In genomic region chr1:194742901-194743422, GRCm38 (mm10) we compare ENCODE assay signal across 11 mouse cellular contexts.
DNase-seq lines count a peak whose midpoint lies in the region; ATAC-seq and TF ChIP-seq lines count a peak whose summit lies in the region.
"Had no signal": no experiment of that assay in that cellular context is flagged by ENCODE, and none has a peak within 500 bp of the region (broad histone marks: within the 10 kb centered on the region; RNA-seq: fewer than 3 reads in every experiment).

No protein-coding gene starts in this region.

- ATAC-seq in midbrain, embryonic 13.5 days, result no peak
- no peak for ATAC-seq in hindbrain, embryonic 16.5 days
- no peak for ATAC-seq in neural tube, embryonic 15.5 days (ENCODE audit: low FRiP score)
- ATAC-seq in liver, postnatal 0 days, result no peak
- ATAC-seq: intestine, postnatal 0 days had no signal

- 38% methylated on average over 2 of the region's 2 CpGs for WGBS in midbrain, embryonic 13.5 days
- 49% methylated on average over 2 of the region's 2 CpGs for WGBS in midbrain, embryonic 10.5 days
- WGBS in hindbrain, embryonic 16.5 days, result 34% methylated on average over 2 of the region's 2 CpGs
- 25% methylated on average over 2 of the region's 2 CpGs for WGBS in neural tube, embryonic 15.5 days
- WGBS in liver, postnatal 0 days (ENCODE audit: insufficient replicate concordance), result 56% methylated on average over 2 of the region's 2 CpGs

- no peaks in the 10 kb centered on the region for H3K9me3 ChIP-seq in midbrain, embryonic 13.5 days
- no peaks in the 10 kb centered on the region for H3K9me3 ChIP-seq in midbrain, embryonic 10.5 days (replicated peaks)
- H3K9me3 ChIP-seq in hindbrain, embryonic 16.5 days (ENCODE audit: control insufficient read depth, low read length), result no peaks in the 10 kb centered on the region
- H3K9me3 ChIP-seq in neural tube, embryonic 15.5 days (replicated peaks), result no peaks in the 10 kb centered on the region
- no peaks in the 10 kb centered on the region for H3K9me3 ChIP-seq in liver, postnatal 0 days (ENCODE audit: low read length)
- H3K9me3 ChIP-seq: limb, embryonic 13.5 days had no signal

- no peak overlapping the region for H3K9ac ChIP-seq in midbrain, embryonic 13.5 days (replicated peaks)
- no peak overlapping the region for H3K9ac ChIP-seq in hindbrain, embryonic 16.5 days (ENCODE audit: low read depth, low read length)
- no peak overlapping the region for H3K9ac ChIP-seq in neural tube, embryonic 15.5 days (replicated peaks)
- no peak overlapping the region for H3K9ac ChIP-seq in liver, postnatal 0 days (replicated peaks)
- H3K9ac ChIP-seq: limb, embryonic 13.5 days had no signal

- no peak overlapping the region for H3K4me3 ChIP-seq in midbrain, embryonic 13.5 days (replicated peaks)
- H3K4me3 ChIP-seq in midbrain, embryonic 10.5 days, result no peak overlapping the region
- no peak overlapping the region for H3K4me3 ChIP-seq in hindbrain, embryonic 16.5 days (ENCODE audit: low read length)
- H3K4me3 ChIP-seq in neural tube, embryonic 15.5 days (replicated peaks), result no peak overlapping the region
- H3K4me3 ChIP-seq in liver, postnatal 0 days (ENCODE audit: low read depth, low read length), result no peak overlapping the region
- H3K4me3 ChIP-seq: gastrocnemius, adult 2 months; limb, embryonic 13.5 days had no signal

- TF ChIP-seq CTCF in liver, postnatal 0 days (IDR thresholded peaks at IDR 0.05; ENCODE audit: low read depth), result no peak

- peak; percentile 68 for DNase-seq in heart, adult 11 months
- DNase-seq in heart, postnatal 14 days, result no peak
- no peak for DNase-seq in midbrain, embryonic 10.5 days (ENCODE audit: low spot score)
- no peak for DNase-seq in liver, postnatal 0 days
- no peak for DNase-seq in ovary, postnatal 10 days (ENCODE audit: low spot score)
- DNase-seq: gastrocnemius, adult 2 months had no signal

- peak overlapping the region; percentile 6; the same call in 1 of the 2 replicates for H3K27ac ChIP-seq in midbrain, embryonic 13.5 days
- no peak overlapping the region for H3K27ac ChIP-seq in midbrain, embryonic 10.5 days (replicated peaks)
- H3K27ac ChIP-seq in hindbrain, embryonic 16.5 days (ENCODE audit: low read depth, low read length), result peak overlapping the region; percentile 45
- H3K27ac ChIP-seq in neural tube, embryonic 15.5 days (replicated peaks), result peak overlapping the region; percentile 63
- H3K27ac ChIP-seq in liver, postnatal 0 days (ENCODE audit: low read depth), result no peak overlapping the region
- H3K27ac ChIP-seq: gastrocnemius, adult 2 months; limb, embryonic 13.5 days had no signal

- TF ChIP-seq EP300 in liver, postnatal 0 days (IDR thresholded peaks at IDR 0.05; ENCODE audit: low read depth), result no peak

- intact Hi-C loops in heart, postnatal 14 days (cut with DNase I), result no loop called here

- H3K4me2 ChIP-seq in midbrain, embryonic 13.5 days (replicated peaks), result no peak overlapping the region
- H3K4me2 ChIP-seq in hindbrain, embryonic 16.5 days (ENCODE audit: low read length), result no peak overlapping the region
- no peak overlapping the region for H3K4me2 ChIP-seq in neural tube, embryonic 15.5 days
- H3K4me2 ChIP-seq in liver, postnatal 0 days (ENCODE audit: low read depth, low read length), result no peak overlapping the region
- H3K4me2 ChIP-seq: limb, embryonic 13.5 days had no signal

- H3K27me3 ChIP-seq in midbrain, embryonic 13.5 days, result no peaks in the 10 kb centered on the region
- H3K27me3 ChIP-seq in midbrain, embryonic 10.5 days (ENCODE audit: low read depth, poor library complexity, severe bottlenecking), result no peaks in the 10 kb centered on the region
- no peaks in the 10 kb centered on the region for H3K27me3 ChIP-seq in hindbrain, embryonic 16.5 days (replicated peaks; ENCODE audit: control insufficient read depth, insufficient read depth, low read length)
- H3K27me3 ChIP-seq in neural tube, embryonic 15.5 days (replicated peaks), result no peaks in the 10 kb centered on the region
- no peaks in the 10 kb centered on the region for H3K27me3 ChIP-seq in liver, postnatal 0 days (ENCODE audit: insufficient read depth, low read length)
- H3K27me3 ChIP-seq: limb, embryonic 13.5 days had no signal

- peaks cover 60% of the 10 kb centered on the region for H3K4me1 ChIP-seq in midbrain, embryonic 13.5 days (replicated peaks)
- H3K4me1 ChIP-seq in midbrain, embryonic 10.5 days, result peaks cover 31% of the 10 kb centered on the region
- H3K4me1 ChIP-seq in hindbrain, embryonic 16.5 days (ENCODE audit: control insufficient read depth, insufficient read depth, low read depth, low read length), result peaks cover 17% of the 10 kb centered on the region
- H3K4me1 ChIP-seq in neural tube, embryonic 15.5 days, result peaks cover 58% of the 10 kb centered on the region
- peaks cover 11% of the 10 kb centered on the region for H3K4me1 ChIP-seq in liver, postnatal 0 days (ENCODE audit: insufficient read depth)

- H3K36me3 ChIP-seq in midbrain, embryonic 13.5 days, result no peaks in the 10 kb centered on the region
- 0 out of 2 replicates have a peak, but pooled peaks cover 3% of the 10 kb centered on the region for H3K36me3 ChIP-seq in midbrain, embryonic 10.5 days
- H3K36me3 ChIP-seq in hindbrain, embryonic 16.5 days (ENCODE audit: control insufficient read depth, insufficient read depth, low read length), result no peaks in the 10 kb centered on the region
- H3K36me3 ChIP-seq in neural tube, embryonic 15.5 days, result peaks cover 6% of the 10 kb centered on the region
- H3K36me3 ChIP-seq in liver, postnatal 0 days (replicated peaks; ENCODE audit: insufficient read depth, low read length), result no peaks in the 10 kb centered on the region
- H3K36me3 ChIP-seq: limb, embryonic 13.5 days had no signal

Comparison
In these comparisons a context has a peak if more than half of its experiments do, and no peak if none do; other contexts are left out.
1. H3K27ac ChIP-seq: peak in midbrain, embryonic 13.5 days (single experiment), hindbrain, embryonic 16.5 days (single experiment) and neural tube, embryonic 15.5 days (single experiment); none in midbrain, embryonic 10.5 days (single experiment) and liver, postnatal 0 days (single experiment).